Mouse (Mus musculus) kidney, adult 18-20 months (tissue): ENCODE data around the gene Grid1.

Experiments used
- DNase-seq: peaks from one replicate; pipeline ENCODE4 v3.0.0; 2021

The Grid1 gene

DNA sequence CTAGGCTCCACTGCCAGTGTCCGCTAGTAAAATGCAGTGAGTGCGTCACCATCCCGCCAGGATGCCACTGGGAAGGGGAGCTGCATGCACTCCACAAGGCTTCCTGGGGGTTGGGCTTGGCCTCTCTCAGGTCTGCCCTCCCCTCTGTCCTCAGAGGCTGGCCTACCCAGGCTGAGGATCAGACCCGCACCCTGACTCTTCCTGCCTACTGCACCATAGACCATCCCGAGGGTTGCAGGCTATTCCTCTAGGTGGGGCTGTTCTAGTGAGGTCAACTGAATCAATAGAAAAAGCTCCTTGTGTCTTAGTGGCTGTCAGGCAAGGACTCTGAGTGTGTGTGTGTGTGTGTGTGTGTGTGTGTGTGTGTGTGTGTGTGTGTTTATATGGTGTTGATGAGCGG is 19.1 kb downstream of the Grid1 start:
- no peak for DNase-seq

- no peak for DNase-seq
Measured at GRCm38 (mm10) chr14:34839898-34840297, 20.0 kb downstream of the Grid1 start.

DNA sequence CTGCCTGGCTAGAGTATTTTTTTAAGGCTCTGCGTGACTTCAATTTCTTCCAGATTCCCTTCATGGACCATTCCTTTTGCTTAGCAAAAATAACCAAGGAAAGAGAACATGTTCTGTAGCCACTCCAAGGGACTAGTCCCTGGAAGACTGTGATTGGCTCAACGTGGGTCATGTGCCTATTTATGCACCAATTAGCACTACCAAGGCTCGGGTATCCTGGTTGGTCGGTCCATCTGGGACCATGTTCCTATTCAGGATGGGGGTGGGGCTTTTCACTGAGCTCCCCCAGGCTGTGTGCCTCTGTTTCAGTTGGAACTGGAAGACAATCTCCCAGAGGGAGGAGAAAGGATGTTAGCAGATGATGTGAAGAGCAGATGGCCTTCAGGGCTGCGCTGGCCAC is 23.7 kb downstream of the Grid1 start:
- DNase-seq, result no peak

DNA sequence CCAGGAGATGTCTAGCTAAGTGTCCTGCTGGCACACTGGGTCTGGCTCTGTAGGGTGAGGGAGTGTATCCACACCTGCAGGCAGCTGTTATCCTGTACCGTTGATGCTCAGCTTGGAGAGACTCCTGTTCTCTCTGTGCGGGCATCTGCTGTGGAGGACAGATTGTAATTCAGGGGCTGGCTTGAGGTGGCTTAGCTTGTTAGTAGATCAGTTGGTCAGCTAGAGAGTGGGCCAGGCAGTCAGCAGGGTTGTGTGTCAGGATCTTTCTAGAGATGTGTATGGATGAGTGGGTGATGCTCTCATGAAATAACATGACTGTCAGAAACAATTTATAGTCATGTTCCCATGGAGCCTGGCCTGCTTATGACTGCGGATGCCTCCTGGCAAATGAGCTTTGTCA is 24.3 kb downstream of the Grid1 start:
- no peak for DNase-seq

- no peak for DNase-seq
Measured at GRCm38 (mm10) chr14:34846799-34847198, 26.9 kb downstream of the Grid1 start.

GRCm38 (mm10) chr14:34847625-34848024 is 27.7 kb downstream of the Grid1 start:
- no peak for DNase-seq

DNA sequence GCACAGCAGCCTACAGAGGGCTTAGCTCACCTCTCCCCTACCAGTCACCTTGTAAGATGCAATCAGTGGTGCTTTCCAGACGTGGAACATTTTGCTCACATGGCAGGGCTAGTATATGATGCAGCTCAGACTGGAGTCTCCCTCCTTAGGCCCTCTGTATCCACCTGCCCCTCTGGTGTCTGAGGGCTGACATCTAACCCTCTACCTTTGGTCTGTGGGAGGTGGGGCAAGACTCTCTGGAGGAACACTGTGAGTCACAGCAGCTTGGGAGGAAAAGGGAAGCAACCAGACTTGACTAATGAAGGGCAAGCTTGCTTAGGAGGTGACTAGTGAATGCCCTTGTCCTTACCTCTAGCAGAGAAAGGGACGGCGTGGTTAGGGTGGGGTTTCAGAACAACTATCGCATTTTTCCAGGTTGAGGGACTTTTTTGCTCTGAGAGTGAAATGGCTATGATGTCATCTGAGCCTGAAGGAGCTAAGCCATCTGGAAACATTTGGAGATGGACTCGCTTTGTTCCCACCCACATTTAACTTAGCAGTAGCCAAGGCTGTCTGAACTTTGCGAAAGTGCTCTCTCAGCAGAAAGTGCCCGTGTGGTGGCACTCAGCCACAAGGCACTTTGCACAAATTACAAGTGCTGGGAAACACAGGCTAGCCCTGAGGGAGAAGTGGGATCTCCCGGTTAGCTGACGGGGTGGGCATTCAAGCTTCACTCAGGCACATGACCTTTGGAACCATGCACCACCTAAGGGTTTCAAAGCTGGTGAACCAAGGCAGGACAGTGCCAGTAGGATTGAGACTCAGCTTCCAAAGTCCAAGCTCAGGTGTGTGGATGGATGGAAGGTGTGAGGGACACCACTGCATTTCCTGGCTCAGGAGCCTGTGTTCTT is 41.2 kb downstream of the Grid1 start:
- DNase-seq, result peak; percentile 38

DNA sequence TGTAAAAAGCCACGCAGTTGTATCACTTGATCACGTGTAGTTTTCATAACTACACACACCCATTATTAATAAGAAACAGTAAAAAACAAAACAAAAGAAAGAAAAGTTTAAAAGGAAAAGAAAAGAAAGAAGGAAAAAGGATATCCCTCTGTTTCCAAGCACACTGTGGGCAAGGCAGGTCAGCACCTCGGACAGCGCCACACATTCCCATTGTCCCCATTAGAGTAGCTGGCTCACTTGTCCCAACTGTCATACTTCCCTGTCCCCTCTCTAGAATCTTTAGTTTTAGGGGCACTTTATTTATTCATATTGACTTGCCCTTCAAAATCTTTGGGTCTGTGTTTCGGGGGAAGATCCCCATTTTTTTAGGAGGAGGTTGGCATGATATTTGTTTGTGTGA is 47.4 kb downstream of the Grid1 start:
- peak; percentile 39 for DNase-seq

DNA sequence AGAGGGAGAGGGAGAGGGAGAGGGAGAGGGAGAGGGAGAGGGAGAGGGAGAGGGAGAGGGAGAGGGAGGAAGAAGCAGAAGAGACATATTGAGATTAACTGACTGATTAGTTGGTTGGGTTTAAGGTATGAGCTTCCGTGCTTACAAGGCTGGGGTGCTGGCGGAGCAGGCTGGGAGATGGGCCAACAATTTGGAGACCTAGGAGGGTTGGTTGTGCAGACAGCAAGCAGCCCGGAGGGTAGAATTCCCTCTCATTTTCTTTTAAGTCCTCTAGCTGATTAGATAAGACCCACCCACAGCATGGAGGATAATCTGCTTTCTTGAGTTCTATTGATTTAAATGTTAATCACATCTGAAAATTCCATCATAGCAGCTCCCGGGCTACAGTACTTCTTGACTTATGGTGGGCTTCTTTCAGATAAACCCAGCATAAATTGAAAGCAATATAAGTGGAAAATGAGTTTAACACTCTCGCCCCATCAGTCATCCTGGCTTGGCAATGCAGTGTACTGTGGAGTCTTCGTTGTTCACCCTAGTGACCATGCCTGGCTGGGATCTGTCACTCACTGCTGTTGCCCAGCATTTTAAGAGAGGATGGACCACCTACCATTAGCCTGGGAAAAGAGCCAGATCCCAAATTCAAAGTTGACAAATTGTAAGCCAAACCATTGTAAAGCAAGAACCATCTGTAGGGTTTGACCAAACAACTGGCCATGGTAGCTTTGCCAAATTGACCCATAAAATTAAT is 48.8 kb downstream of the Grid1 start:
- no peak for DNase-seq

GRCm38 (mm10) chr14:34879996-34880395 is 60.1 kb downstream of the Grid1 start:
- no peak for DNase-seq

DNA sequence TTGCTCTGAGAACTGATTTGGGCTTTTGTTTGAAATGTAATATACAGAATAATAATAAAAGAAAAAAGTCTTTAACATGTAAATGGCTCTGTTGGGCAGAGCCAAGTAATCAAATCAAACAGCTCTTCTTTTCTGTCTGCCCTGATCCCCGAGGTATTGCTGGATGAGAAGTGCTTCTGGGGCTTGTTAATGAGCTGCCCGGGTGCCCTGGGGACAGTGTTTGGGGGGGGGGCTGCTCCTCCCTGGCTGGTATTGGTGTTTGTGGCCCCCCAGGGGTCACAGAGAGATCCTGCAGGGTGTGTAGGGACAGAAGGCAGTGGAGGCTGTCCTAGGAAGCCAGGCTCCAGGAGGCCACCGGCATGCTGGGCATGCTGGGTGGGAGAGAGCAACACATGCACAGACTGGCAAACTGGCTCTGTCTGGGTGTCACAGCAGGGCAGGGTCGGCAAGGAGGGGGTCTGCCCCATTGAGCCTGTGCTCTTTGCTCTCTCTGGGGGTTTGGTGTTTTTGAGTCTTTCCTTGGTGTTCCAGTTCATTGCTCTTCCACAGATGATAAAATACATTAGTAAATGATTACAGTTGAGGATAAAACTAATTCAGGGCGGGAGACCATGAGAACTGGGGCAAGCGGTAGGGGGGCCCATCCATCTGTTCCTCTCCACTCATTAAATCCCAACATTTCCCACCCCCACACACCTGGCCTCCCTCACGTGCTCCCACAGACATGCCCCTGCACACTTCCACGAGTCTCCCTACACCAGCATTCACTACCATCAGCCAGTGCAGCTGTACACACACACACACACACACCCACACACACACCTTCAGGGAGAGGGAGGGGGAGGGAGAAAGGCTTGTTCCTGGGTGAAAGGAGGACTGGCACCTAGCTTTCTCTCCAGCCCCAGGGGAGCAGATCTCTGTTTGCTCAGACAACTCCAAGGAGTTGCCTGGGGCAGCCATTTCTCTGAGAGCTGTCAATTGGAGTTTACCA is 60.8 kb downstream of the Grid1 start:
- DNase-seq, result peak; percentile 67

DNA sequence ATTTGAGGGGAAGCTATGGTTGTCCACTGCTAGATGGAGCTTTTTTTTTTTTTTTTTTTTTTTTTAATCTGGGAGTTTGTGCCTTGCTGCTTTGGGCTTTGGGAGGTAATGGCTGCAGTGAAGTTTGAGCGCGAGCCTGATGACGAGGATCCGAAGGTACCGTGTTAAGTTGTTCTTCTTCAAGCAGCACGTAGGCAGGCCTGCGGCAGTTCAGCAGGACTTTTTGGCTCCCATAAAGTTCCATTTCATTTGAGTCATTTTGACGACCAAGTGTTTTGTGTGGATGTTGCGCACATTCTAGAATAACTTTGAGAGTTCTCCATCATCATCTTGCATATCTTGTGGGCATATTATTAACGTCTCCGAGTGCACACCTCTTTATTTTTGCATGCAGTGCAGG is 64.3 kb downstream of the Grid1 start:
- no peak for DNase-seq

DNA sequence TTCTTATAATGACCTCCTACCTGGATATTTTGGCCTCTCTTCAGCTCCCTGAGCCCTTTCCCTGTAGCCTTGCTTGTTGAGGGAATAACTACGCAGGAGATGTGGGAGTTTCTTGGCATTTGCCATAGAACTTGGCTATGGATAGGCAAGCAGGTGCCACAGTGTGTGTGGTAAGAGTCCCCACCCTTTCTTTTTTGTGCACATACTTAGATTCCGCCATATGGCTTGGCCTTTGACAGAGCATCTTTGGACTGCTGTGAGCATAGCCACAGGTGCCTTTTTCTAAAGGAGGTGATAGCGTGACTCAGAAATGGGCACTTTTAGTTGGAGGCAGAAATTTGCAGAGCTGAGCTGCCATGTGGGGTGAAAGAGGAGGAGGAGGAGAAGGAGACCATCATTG is 64.7 kb downstream of the Grid1 start:
- DNase-seq, result no peak

- no peak for DNase-seq
Measured at GRCm38 (mm10) chr14:34891769-34892532, 72.0 kb downstream of the Grid1 start.

DNA sequence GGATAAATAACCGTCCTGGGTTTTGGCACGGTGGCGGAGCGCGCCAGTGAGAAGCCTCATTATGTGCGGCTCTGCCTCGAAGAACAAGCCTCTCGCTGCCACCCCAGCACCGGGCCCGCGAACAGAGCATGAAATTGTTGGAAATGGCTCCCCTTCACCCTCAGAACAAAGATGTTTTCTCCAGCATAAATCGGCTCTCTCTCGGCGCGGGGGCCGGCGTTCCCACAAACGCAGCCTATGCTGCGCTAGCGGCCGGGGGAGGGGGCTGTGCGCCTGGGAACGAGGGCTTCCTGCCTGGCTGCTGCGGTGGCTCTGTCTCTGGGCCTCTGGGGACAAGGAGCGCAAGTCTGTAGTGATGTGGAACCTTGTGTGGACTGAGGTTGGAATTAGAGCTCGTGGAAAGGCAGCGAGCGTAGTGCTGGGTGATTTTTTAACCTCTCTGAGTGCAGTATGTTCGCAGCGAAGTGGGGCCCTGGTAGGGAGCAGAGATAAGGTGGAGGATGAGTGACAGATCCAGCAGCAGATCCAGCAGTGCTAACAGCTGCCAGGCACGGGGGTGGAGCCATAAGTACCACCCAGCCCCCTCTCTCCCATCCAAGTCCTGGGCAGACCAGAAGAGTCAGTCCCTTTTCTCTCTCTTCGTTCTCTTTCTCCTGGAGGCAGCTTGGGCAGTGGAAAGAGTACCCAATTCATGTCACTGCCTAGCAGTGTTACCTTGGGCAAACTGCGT is 76.5 kb downstream of the Grid1 start:
- DNase-seq, result no peak

GRCm38 (mm10) chr14:34903854-34904253 is 83.9 kb downstream of the Grid1 start:
- DNase-seq, result no peak

GRCm38 (mm10) chr14:34905697-34906096 is 85.8 kb downstream of the Grid1 start:
- no peak for DNase-seq

GRCm38 (mm10) chr14:34908366-34908765 is 88.5 kb downstream of the Grid1 start:
- DNase-seq, result no peak

DNA sequence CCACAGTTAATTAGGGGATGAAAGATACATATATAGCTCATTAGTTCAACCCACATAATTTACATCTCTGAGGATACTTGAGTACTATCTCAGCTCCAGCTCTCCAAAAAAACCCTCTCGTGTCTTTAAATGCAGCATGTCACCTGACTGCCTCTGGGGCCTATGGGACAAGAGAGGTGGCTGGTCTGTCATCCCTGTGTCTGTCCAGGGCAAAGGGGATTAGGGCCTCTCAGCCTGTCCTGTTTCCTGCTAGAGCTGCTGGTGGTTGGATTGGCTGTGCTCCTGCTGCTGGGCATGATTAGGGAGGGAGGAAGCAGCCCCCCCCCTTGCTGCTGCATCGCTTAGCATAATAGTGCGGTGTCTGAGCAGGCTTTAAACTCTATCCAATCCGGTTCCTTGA is 88.9 kb downstream of the Grid1 start:
- DNase-seq, result no peak

DNA sequence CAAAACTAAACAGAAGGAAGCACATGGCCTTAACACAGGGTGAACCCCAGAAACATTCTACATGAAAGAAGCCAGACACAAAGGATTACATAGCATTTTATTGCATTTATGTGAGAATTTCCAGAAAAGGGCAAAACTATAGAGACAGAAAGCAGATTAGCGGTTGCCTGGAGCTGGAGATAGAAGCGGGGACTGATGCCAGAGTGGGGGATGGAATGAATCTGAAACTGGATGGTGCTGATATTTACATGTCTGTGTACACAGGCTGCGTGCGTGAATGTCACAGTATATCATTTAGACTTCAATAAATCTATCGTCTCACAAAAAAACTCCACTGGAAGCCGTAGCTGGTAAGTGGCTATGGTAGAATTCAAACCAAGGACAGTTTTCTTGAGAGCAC is 96.4 kb downstream of the Grid1 start:
- DNase-seq, result no peak

DNA sequence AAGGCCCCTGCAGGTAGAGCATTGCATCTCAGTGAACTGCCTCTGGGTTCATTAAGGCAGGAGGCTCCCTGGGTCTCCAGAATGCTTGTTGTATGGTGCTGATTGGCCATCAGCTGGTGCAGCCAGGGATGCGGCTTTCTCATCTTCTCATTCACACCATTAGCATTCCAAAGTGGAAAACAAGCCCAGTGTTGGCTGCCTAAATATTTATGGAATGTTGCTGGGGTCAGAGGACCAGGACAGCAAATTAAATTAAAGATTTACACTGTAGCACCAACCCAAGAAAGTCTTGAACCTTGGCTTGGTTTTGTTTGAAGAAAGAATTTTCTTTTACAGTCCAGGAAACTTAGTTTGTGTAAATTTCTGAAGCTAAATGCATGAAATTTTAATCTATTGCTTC is 97.2 kb downstream of the Grid1 start:
- no peak for DNase-seq

DNA sequence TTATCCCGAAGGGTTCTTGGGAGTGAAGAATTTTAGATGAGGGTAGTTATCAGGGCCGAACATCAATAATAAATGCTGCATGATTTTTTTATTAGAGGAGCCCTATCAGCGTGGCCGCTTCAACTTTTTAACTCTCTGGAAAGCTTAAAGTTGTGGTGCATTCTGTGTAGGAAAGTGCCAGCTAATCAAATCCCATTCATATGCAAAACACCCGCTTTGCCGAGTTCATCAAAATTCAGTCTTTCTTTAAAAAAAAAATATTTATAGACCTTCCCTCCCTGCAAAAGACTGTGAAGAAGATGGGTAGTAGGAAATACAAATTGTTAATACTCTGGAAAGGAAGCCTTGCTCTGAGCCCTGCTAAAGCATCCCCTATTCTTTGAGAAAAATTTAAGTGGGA is 99.3 kb downstream of the Grid1 start:
- DNase-seq, result no peak
